Mouse (Mus musculus): ENCODE data around the gene Gm21560.
"Not testable (repeated sequence)": the region's sequence is repeated elsewhere in the genome, so short reads cannot be mapped to it uniquely, and the experiment has no call there.

Gene Gm21560

GRCm38 (mm10) chr14:6219192-6219591 is at the start of gene Gm21560:
Gene Gm21560, minus strand, starts transcription at chr14:6219292.
- not testable (repeated sequence) for DNase-seq (ENCODE audit: low spot score)

- not testable (repeated sequence) for DNase-seq (ENCODE audit: low spot score)
Measured at GRCm38 (mm10) chr14:6163538-6163937, 55.6 kb downstream of the Gm21560 start.

DNA sequence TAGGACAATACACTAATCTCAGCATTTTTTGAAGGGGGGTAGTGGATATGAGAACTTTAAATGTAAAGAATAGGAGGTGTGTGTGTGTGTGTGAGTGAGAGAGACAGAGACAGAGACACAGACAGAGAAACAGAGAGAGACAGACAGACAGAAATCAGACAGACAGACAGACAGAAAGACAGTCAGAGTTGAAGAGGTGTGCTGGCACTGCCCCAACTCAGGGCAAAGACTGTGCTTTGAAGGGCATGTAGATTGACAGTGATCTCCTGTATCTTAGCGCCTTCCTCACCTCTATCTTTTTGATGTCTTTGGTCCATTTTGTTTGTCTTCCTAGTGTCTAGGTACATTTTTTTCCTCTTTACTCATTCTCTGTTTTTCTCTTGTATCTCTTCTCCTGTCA is 58.0 kb downstream of the Gm21560 start:
- peak; percentile 1 for DNase-seq (ENCODE audit: low spot score)

All from retina, embryonic 14.5 days (tissue).